Mouse (Mus musculus) forebrain, embryonic 13.5 days (tissue): ENCODE measurements at regions not wholly inside any gene's neighbourhood (a gene's known extent, or its start where the extent isn't known, plus 50 kb on each side); places are given as distances from the start of the nearest gene placed in this dataset.
"Not testable (repeated sequence)": the region's sequence is repeated elsewhere in the genome, so short reads cannot be mapped to it uniquely, and the experiment has no call there.

Experiments used
- ATAC-seq: fragments of 200-750 bp; cut with Nextera tagmentation; 2 replicates; pipeline ENCODE4 v1.8.0; 2017
- H3K27ac ChIP-seq: fragments of 300-500 bp; sonication (generic); 2 replicates; pipeline ENCODE4 v1.5.1; 2015; ENCODE audit warnings: inconsistent platforms, mild to moderate bottlenecking, moderate library complexity
- H3K27me3 ChIP-seq: fragments of 300-500 bp; sonication (generic); 2 replicates; pipeline ENCODE4 v1.6.1; 2015; ENCODE audit warnings: mild to moderate bottlenecking, inconsistent platforms
- H3K36me3 ChIP-seq: fragments of 300-500 bp; sonication (generic); 2 replicates; pipeline ENCODE4 v1.6.1; 2015; ENCODE audit warnings: mild to moderate bottlenecking, inconsistent platforms; ENCODE audit not compliant: poor library complexity, severe bottlenecking
- H3K4me1 ChIP-seq: fragments of 300-500 bp; sonication (generic); 2 replicates; pipeline ENCODE4 v1.6.1; 2015; ENCODE audit warnings: inconsistent platforms
- H3K4me2 ChIP-seq: fragments of 300-500 bp; sonication (generic); 2 replicates; pipeline ENCODE4 v1.6.1; 2015; ENCODE audit warnings: inconsistent platforms, mild to moderate bottlenecking, moderate library complexity
- H3K4me3 ChIP-seq: fragments of 300-500 bp; sonication (generic); 2 replicates; pipeline ENCODE4 v1.5.1; 2015; ENCODE audit warnings: mild to moderate bottlenecking, inconsistent platforms
- H3K9ac ChIP-seq: fragments of 300-500 bp; sonication (generic); 2 replicates; pipeline ENCODE4 v1.6.1; 2015; ENCODE audit warnings: mild to moderate bottlenecking, inconsistent platforms
- H3K9me3 ChIP-seq: fragments of 300-500 bp; sonication (generic); replicated peaks from 2 replicates; pipeline ENCODE4 v1.6.1; 2016; ENCODE audit warnings: inconsistent platforms
- WGBS: fragments of 180-500 bp; shearing (Covaris S2); methylation state at CpG from one replicate; pipeline ENCODE4 v1.1.7; 2015; 5-methylcytosine and 5-hydroxymethylcytosine counted together

GRCm38 (mm10) chr4:21464456-21464855 is 221.3 kb downstream of the Prdm13 start:
- Histone ChIP-seq H3K9ac (no peak overlapping the region), H3K4me2 (no peak overlapping the region), H3K4me1 (0 out of 2 replicates have a peak, but pooled peaks cover 3% of the 10 kb centered on the region), H3K36me3 (no peaks in the 10 kb centered on the region), H3K4me3 (no peak overlapping the region), H3K9me3 (no peaks in the 10 kb centered on the region), H3K27ac (no peak overlapping the region), H3K27me3 (no peaks in the 10 kb centered on the region)
- WGBS, result 49% methylated on average over 2 of the region's 2 CpGs
- no peak for ATAC-seq

DNA sequence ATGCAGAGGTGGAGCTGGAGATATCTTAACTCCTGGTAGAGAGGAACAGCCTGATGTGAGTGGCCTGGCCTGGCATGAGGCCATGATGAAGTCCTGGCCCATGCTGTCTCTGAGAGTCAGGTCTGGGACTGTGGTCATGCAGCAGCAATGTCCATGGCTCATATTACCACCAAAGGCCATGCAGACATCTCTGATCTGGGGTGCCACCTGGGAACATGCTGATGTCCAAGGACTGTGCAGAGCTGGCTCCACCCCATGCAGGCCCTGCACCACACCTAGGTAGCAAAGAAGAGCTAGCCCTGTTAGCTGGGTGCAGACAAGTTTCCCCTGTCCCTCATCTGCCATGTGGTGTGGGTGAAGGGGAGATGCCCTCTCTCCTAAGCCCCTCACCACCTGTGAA is 244.5 kb downstream of the Prdm13 start:
- Histone ChIP-seq H3K9me3 (no peaks in the 10 kb centered on the region), H3K27me3 (no peaks in the 10 kb centered on the region), H3K4me1 (no peaks in the 10 kb centered on the region), H3K36me3 (no peaks in the 10 kb centered on the region), H3K4me2 (no peak overlapping the region), H3K4me3 (no peak overlapping the region), H3K9ac (no peak overlapping the region), H3K27ac (no peak overlapping the region)
- ATAC-seq, result no peak

DNA sequence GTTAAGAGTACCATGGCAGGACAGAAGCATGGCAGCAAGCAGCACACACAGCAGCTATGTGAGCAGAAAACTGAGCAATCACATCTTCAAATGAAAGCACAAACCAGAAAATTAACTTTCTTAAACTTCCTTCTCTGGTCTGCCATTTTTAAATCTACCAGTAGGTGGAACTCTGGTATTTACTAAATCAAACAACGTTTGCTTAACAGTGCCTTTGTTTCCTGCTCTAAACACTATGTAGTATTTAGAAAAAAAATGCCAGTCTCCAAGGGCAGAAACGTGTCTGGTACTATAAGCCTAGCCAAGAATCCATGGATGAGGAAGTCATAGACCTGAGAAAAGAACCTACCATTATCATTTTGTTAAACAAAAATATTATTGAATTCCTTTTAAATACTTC is 249.1 kb downstream of the Prdm13 start:
- no peak overlapping the region for H3K4me2 ChIP-seq
- no peaks in the 10 kb centered on the region for H3K9me3 ChIP-seq
- 22% methylated on average over 2 of the region's 2 CpGs for WGBS
- H3K27me3 ChIP-seq, result no peaks in the 10 kb centered on the region
- ATAC-seq, result peak; percentile 48; the same call in 1 of the 2 replicates
- no peaks in the 10 kb centered on the region for H3K4me1 ChIP-seq
- no peaks in the 10 kb centered on the region for H3K36me3 ChIP-seq
- H3K9ac ChIP-seq, result no peak overlapping the region
- no peak overlapping the region for H3K4me3 ChIP-seq
- no peak overlapping the region for H3K27ac ChIP-seq

DNA sequence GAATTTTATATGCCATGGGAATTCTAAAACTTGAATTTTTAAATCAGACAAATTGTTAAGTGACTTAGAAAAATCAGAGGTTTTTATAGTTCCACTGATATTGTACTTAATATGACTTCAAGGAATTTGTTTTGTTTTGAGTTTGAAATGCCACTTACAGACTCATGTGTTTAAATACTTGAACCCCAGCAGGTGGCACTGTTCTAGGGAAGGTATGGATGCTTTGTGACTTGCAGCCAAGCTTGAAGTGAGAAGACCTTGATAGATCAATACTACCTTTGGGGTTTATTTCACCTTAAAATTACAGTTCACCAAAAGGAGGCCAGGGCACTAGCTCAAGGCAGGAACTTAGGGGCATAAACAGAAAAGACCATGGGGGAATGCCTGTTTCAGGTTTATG is 277.9 kb downstream of the Prdm13 start:
- no peak for ATAC-seq
- Histone ChIP-seq H3K27me3 (no peaks in the 10 kb centered on the region), H3K9me3 (no peaks in the 10 kb centered on the region)

GRCm38 (mm10) chr4:21369314-21369713 is 316.4 kb downstream of the Prdm13 start:
- Histone ChIP-seq H3K36me3 (no peaks in the 10 kb centered on the region), H3K27ac (no peak overlapping the region), H3K4me3 (no peak overlapping the region), H3K4me1 (no peaks in the 10 kb centered on the region), H3K4me2 (no peak overlapping the region), H3K9me3 (no peaks in the 10 kb centered on the region), H3K27me3 (no peaks in the 10 kb centered on the region), H3K9ac (no peak overlapping the region)
- ATAC-seq, result no peak
- WGBS, result 91% methylated on average over 1 of the region's 1 CpGs

More for the DNA sequence above, 277.9 kb downstream of the Prdm13 start:
- no peaks in the 10 kb centered on the region for H3K4me1 ChIP-seq
- H3K4me3 ChIP-seq, result no peak overlapping the region
- H3K36me3 ChIP-seq, result no peaks in the 10 kb centered on the region
- no peak overlapping the region for H3K27ac ChIP-seq
- no peak overlapping the region for H3K4me2 ChIP-seq
- H3K9ac ChIP-seq, result no peak overlapping the region

DNA sequence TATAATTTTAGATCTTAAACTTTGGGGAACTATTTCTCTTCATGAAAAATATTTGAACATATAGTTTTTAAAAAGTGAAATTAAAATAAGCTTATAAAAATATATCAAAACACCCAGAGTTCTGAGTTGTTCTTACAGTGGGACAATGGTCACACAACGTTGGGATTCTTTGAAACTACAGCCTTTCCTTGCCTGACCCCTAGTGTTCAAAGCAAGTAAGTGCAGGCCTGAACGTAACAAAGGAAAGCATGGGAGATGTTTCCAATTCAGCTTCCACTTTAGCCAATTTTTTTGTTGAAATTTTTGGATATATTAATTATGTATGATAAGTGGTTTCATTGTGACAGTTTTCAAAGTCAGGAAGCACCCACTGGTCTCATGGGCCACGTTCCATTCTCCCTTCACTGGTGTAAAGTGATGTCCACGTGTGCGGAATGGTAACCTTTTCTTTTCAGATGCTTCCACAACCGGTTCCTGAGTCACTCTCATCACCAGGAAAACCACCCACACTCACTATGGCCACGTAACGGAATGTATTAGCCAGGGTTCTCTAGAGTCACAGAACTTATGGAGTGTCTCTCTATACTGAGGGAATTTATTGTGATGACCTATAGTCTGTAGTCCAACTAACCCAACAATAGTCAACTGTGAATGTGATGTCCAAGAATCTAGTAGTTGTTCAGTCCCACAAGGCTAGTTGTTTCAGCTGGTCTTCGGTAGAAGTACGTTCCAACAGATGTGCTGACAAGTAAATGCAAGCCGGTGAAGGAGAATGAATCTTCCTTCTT is 317.3 kb downstream of the Prdm13 start:
- H3K4me1 ChIP-seq, result no peaks in the 10 kb centered on the region
- ATAC-seq, result peak; percentile 88
- no peak overlapping the region for H3K9ac ChIP-seq
- H3K36me3 ChIP-seq, result no peaks in the 10 kb centered on the region
- no peak overlapping the region for H3K4me3 ChIP-seq
- H3K9me3 ChIP-seq, result no peaks in the 10 kb centered on the region
- no peak overlapping the region for H3K27ac ChIP-seq
- 68% methylated on average over 11 of the region's 11 CpGs for WGBS
- H3K27me3 ChIP-seq, result no peaks in the 10 kb centered on the region
- no peak overlapping the region for H3K4me2 ChIP-seq

- 53% methylated on average over 1 of the region's 1 CpGs for WGBS
- Histone ChIP-seq H3K36me3 (no peaks in the 10 kb centered on the region), H3K4me1 (no peaks in the 10 kb centered on the region), H3K4me2 (no peak overlapping the region), H3K4me3 (no peak overlapping the region), H3K27me3 (no peaks in the 10 kb centered on the region), H3K9me3 (no peaks in the 10 kb centered on the region), H3K9ac (no peak overlapping the region), H3K27ac (no peak overlapping the region)
- ATAC-seq, result no peak
These were observed 364.0 kb downstream of the Prdm13 start for GRCm38 (mm10) chr4:21321769-21322168.

GRCm38 (mm10) chr4:21309239-21309638 is 376.5 kb downstream of the Prdm13 start:
- not testable (repeated sequence) for H3K4me2 ChIP-seq, H3K36me3 ChIP-seq, H3K9me3 ChIP-seq, H3K27me3 ChIP-seq, H3K27ac ChIP-seq, H3K9ac ChIP-seq, H3K4me3 ChIP-seq, H3K4me1 ChIP-seq
- 0 out of 2 replicates have a peak, but pooled peaks have one; percentile 43 for ATAC-seq
- WGBS, result 72% methylated on average over 2 of the region's 2 CpGs

- ATAC-seq, result peak; percentile 55; the same call in 1 of the 2 replicates
- no peak overlapping the region for H3K4me3 ChIP-seq
These were observed 378.2 kb downstream of the Prdm13 start for GRCm38 (mm10) chr4:21307476-21308011.

DNA sequence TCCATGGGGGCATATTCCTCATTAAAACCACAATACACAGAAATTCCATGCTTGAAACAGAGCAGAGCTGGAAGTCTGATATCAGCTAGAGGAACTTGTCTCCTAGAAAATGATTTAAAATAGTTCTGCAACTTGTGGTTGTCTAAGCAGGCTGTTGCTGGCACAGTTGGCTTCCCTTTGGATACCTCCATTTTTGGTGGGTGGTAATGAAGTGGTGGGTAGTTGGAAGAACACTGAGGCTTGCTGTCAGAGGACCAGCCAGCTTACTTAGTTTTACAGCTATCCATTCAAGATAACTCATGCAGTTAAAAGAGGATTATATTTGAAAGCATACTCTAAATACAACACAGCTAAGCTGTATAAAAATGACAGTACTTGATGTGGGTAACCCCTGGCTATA is 385.6 kb downstream of the Prdm13 start:
- Histone ChIP-seq H3K27ac (no peak overlapping the region), H3K27me3 (no peaks in the 10 kb centered on the region), H3K4me1 (no peaks in the 10 kb centered on the region), H3K4me2 (no peak overlapping the region), H3K9ac (no peak overlapping the region), H3K4me3 (no peak overlapping the region), H3K36me3 (no peaks in the 10 kb centered on the region), H3K9me3 (no peaks in the 10 kb centered on the region)
- ATAC-seq, result no peak

More at GRCm38 (mm10) chr4:21307476-21308011, 378.2 kb downstream of the Prdm13 start:
- H3K36me3 ChIP-seq, result no peaks in the 10 kb centered on the region
- no peak overlapping the region for H3K27ac ChIP-seq
- no peak overlapping the region for H3K9ac ChIP-seq
- H3K9me3 ChIP-seq, result no peaks in the 10 kb centered on the region
- H3K27me3 ChIP-seq, result no peaks in the 10 kb centered on the region
- H3K4me2 ChIP-seq, result no peak overlapping the region
- no peaks in the 10 kb centered on the region for H3K4me1 ChIP-seq
- WGBS, result 48% methylated on average over 3 of the region's 3 CpGs

- 9% methylated on average over 2 of the region's 2 CpGs for WGBS
- no peaks in the 10 kb centered on the region for H3K9me3 ChIP-seq
- no peak overlapping the region for H3K27ac ChIP-seq
- H3K27me3 ChIP-seq, result no peaks in the 10 kb centered on the region
- ATAC-seq, result peak; percentile 74; the same call in 1 of the 2 replicates
- no peak overlapping the region for H3K4me3 ChIP-seq
- H3K4me1 ChIP-seq, result no peaks in the 10 kb centered on the region
- no peaks in the 10 kb centered on the region for H3K36me3 ChIP-seq
- H3K9ac ChIP-seq, result no peak overlapping the region
- no peak overlapping the region for H3K4me2 ChIP-seq
These were observed 418.5 kb downstream of the Prdm13 start for GRCm38 (mm10) chr4:21267302-21267701.

DNA sequence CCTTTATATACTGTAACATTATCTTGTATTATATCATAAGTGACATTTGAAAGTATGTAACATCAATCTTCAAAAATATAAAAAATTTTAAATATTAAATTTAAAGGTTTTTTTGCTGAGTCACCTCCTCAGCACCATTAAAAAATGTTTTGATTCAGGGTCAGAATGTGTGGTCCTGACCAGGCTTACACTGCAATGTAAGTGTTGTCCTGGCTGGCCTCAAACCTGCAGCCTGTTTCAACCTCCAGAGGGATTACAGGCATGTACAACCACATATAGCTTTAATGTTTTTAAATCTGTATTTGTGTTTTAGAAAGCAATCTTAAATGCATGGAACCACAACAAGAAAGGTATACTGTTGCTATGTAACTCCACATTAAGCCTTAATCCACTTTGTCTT is 418.9 kb downstream of the Prdm13 start:
- H3K27me3 ChIP-seq, result no peaks in the 10 kb centered on the region
- no peak overlapping the region for H3K4me3 ChIP-seq
- H3K4me1 ChIP-seq, result no peaks in the 10 kb centered on the region
- no peak overlapping the region for H3K9ac ChIP-seq
- peak; percentile 27; the same call in 1 of the 2 replicates for ATAC-seq
- no peaks in the 10 kb centered on the region for H3K36me3 ChIP-seq
- no peaks in the 10 kb centered on the region for H3K9me3 ChIP-seq
- no peak overlapping the region for H3K4me2 ChIP-seq
- no peak overlapping the region for H3K27ac ChIP-seq

DNA sequence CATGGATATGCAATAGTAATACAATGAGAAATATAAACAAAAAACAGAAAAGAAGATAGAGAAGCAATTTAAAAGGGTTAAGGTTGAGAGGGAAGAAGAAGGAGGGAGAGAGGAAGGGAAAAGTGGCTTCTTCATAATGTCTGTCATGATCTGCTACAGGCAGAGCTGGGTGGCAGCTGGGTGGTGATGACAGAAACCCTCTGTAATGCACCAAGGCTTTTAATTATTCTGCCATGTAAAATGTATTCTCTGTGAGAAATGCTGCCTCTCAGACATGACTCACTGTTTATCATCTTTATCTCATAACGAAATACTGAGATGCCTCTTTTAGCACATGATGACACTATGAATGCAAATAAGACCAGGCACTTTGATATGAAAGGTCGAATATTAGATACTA is 435.4 kb downstream of the Prdm13 start:
- Histone ChIP-seq H3K27me3 (no peaks in the 10 kb centered on the region), H3K9me3 (no peaks in the 10 kb centered on the region), H3K36me3 (no peaks in the 10 kb centered on the region), H3K9ac (no peak overlapping the region), H3K4me1 (no peaks in the 10 kb centered on the region), H3K27ac (no peak overlapping the region), H3K4me2 (no peak overlapping the region), H3K4me3 (no peak overlapping the region)
- no peak for ATAC-seq
- 74% methylated on average over 2 of the region's 2 CpGs for WGBS
